Mouse (Mus musculus): ENCODE data around the gene Otos. TPM values are rescaled to one million over a fixed set of nuclear protein-coding genes. Genes with fewer than 3 reads are reported as not detected.
A peak's percentile ranks its signal among the peaks of the same experiment; 100 is the strongest.

Gene Otos
- polyA plus RNA-seq (2017; shearing (Covaris generic)): 1 to 10 TPM in 2 of 3 experiments, under 1 TPM in 1; 0.64 to 2.5 (median 1.7) TPM

DNA sequence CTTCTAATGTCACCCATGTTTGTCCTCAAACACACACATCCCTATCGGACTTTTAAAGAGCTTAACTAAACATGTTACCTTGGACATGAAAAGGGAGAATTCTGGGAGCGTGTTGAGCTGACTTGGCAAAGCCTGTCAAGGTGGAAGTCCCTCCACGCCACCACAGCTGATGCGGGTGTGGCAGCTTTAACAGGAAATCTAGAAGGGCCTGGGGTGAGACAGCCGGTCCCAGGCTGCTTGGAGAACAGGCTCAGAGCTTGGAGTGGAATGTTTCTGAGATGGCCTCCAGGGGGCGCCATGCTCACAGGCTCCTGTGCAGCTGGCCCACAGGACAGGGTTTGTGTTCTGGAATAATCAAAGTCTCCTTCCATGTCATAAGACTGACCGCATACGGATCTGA, at the start of gene Otos:
Otos (minus strand) TSS at position 169 of the 400 bp plus-strand sequence.
- peak; percentile 38 for ATAC-seq

DNA sequence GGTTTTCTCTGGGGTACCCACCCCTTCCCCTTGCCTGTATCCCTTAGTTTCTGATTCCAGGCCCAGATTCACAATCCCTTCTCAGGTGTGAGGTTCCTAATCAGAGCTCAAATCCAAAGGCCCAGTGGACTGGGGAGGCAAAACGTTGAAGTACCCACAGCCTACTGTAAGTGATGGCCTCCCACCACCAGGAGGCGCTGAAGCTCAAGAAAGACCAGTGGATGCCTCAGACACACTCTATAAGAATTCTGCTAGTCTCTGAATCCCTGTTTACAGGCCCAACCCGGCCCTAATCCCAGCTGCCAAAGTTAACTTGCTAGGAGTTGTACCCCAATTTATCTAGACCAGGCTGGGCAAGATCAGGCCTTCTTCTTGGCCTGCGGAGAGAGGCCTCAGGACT, 48.2 kb upstream of the Otos start:
- peak; percentile 64 for ATAC-seq

GRCm38 (mm10) chr1:92695751-92696150, 47.1 kb upstream of the Otos start:
- ATAC-seq: no peak

DNA sequence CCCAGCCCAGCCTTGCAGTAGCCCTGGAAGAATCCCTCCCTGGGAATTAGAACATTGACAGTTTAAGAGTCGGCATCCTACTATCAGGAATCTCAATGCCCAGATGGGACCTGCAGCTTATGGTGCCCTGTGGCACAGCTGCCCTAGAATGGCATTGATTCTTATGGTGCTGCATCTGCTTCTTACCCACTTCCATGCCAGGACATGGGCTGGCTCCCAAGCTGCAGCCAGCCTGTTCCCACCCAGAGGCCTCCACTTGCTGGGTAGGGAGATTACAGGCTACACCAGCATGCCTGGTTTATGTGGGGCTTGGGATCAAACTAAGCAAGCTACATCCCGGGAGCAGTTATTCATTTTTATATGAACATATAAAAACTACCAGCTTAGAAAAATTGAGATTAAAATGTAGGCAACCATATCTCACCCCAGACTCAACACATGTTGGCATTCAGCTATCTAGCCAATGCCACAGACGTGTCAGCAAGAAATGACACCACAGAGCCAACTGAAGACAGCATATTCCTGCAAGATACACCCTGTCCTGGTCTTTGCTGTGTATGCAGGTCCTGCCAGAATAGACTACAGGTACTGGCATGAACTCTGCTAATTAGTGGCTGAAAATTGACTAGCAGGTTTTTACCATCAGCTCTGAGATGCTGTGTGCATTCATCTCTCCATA, 42.7 kb upstream of the Otos start:
- ATAC-seq: no peak

- no peak for ATAC-seq
Observed at GRCm38 (mm10) chr1:92686994-92687393, 38.4 kb upstream of the Otos start.

DNA sequence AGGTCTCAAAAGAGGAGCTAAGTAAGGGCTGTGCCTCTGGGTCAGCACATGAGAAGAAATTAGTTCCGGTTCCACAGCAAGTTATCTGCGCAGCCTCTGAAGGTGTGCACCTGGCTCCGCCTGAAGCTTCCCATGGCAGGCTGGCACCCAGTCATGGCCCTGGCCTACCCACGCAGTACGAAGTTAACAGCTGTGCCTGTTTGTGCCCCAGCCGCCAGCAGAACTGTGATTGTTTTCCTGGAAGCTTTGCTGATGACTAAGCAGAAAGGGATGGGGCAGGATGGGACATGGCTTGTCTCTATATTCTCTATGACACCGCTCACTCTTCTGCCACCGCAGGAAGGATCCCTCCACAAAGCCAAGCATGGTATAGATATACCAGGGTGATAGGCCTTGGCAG, 34.5 kb upstream of the Otos start:
- ATAC-seq: no peak

- ATAC-seq: no peak
Observed at GRCm38 (mm10) chr1:92680668-92681603, 32.3 kb upstream of the Otos start.

GRCm38 (mm10) chr1:92678757-92679156, 30.1 kb upstream of the Otos start:
- ATAC-seq: no peak

DNA sequence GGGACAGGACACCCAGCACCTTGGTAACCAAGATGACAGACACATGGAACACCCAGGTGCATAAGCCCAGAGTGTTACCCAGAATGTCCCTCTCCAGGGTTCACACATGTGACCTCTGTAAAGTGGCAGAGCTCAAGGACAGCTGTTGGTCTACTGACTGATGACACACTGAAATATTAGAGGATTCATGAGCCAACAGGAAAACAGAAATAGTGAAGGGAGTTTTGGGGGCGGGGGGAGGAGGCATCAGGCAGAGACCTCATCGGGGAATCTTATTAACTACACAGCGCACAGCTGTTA, 28.0 kb upstream of the Otos start:
- ATAC-seq: no peak

DNA sequence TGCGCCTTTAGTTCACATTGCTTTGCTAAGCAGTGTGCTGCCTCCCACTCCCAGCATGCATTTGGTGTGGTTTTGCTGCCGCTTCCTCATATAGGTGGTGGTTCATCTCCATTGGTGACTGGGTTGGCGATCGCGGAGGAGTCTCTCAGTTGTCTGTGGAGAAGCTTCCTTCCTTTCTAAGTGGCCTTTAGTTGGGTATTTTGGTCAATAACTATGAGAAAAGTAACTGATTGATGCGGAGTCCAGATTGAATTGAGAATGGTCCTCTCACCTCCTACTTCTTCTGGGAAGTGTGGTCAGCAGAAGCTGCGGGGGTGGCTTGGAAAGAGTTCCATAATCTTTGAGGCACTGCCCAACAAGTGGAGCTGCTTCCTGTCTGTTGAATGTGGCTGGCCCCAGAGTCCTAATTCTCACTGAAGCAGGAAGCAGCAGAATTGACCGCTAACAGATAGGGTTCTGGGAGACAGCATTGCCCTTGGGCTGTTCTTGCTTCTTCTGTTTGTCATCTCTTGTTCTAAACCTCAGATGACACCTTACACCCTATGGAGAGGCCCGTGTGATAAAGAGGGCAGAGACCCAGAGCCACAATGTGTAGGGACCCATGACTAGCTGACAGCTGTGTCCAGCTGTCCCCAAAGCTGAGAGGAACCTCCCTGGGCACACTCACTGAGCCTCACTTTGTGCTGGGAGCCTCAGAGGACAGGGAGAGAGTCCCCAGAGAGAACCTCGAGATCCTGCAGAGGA, 27.5 kb upstream of the Otos start:
- no peak for ATAC-seq

DNA sequence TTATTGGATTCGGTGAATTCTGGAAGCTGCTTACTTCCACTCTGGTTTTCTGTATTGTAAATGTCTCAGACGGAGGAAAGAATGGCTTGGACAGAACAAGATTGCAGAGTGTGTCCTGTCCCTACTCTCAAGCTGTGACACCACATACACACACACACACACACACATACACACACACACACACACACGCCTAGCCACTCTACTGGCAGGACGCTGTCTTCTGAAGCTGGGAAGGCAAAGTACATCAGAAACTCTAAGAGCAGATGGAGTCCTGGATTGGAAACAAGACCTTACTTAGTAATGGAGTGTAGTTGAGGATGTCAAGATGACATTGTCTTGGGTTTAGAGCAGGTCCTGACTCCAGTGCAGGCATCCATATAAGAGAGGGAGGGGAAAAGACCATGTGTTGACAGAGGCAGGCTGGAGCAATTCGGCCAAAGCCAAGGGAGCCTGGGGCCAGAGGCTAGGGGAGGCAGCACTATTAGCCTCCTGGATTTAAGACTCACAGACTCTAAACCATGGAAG, 24.7 kb upstream of the Otos start:
- ATAC-seq: no peak

DNA sequence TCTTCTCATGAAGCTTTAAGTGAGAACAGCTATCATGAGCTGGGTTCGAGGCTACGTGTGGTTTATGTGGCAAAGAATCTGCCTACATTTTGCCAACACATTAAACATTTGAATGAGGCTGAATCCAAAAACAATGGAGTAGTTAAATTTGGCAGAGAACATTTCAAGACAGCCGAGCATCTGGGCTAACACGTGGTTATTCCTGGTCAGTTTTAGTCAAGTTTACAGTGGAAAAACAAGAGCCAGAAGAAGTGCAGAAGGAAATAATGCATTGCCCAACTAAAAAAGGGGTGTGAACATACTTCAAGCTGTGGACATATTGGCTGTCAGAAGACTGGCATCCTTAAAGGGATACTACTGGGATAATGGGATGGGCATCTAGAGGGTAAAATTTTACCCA, 22.7 kb upstream of the Otos start:
- ATAC-seq: no peak

DNA sequence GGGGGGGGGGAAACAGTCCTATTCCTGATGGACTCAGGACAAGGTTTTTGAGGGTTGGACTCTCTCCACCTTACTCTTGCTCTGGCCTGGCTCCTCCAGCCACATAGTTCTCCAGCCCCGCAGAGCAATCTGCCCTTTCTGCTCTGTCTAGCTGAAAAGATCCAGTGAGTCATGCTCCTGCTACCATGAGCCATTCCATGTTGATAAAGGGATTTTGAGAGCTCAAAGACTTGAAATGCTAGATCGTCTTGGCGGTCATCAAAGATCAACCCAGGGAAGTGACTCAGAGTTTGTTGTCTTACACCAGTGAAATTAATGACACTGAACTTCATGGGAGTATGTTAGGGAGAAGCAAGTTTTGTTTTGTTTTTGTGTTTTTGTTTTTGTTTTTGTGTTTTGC, 20.8 kb upstream of the Otos start:
- ATAC-seq: no peak

- no peak for ATAC-seq
Observed at GRCm38 (mm10) chr1:92667106-92667505, 18.5 kb upstream of the Otos start.

GRCm38 (mm10) chr1:92659392-92659791, 10.8 kb upstream of the Otos start:
- no peak for ATAC-seq

DNA sequence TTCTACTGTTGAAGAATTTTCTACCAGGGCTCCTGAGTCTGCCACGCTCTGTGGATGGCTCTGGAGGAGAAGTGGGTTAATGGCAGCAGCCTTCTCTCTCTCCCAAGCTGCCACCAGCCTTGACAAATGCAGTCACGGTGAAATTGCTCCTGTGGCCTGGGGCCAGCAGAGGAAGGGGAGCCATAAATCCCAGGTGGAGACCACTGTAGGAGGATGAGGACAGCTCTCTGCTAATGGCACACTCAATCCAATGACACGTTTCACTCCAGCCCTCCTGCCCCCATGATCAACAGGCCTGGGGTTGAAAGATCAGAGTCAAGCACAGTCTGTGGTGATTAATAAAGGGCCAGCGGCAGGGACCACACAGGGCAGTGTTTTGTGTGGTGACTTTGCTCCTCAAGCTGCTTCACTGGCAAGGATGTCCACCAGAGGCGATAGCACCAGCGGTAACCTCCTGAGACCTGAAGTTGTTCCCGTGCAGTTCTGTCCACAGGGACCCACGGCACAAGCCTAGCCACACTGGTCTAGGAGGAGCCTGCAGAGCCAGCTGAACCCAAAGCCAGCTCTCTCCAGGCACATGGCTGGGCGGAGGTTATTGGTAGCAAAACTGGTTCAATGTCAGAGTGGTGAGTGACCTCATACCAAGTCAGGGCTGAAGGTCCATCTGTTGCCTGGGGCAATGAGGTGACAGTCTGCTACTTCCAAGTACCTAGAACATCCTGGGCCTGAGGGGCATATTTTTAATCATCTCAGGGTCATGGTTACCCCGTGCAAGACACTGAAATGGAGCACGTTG, 8.6 kb upstream of the Otos start:
- ATAC-seq: no peak

DNA sequence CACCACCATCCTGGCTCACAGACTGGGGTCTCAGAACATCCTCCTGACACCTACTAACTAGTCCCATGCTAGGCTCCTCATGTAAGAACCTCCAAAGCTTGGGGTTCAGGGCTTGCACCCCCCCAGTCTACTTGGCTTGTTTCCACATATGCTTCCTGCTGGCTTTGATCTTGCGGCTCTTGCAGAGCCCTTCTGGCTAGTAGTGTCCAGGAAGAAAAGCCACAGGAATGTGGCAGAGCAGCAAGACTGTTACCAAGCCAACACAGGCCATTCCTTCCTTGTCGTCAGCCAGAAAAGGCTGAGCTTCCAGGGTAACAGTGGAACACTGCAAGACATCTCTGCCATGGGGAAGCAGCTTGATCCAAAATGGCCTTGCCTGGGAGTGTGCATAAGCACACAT, 6.0 kb upstream of the Otos start:
- no peak for ATAC-seq

DNA sequence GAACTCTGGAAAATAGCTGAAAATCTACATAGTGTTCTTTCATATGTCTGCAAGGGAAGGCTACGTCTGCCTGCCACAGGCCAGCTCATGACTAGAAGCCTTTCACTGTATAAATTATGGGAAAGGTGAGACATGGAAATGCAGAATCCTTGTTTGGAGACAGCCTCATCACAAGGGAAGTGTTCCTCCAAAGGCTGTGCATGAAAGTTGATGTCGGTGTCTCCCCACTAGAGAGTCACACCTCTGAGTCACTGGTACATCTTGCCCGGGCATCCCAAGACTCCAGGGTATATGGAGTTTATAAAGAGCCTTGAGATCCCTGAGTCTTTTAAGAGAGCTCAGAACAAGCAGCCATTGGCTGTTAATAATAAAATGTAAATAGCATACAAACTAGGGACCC, 4.5 kb upstream of the Otos start:
- ATAC-seq: no peak

- no peak for ATAC-seq
Observed at GRCm38 (mm10) chr1:92651467-92651866, 2.8 kb upstream of the Otos start.

- peak; percentile 60 for ATAC-seq
Observed at GRCm38 (mm10) chr1:92648197-92648596, 444 bp downstream of the Otos start.

GRCm38 (mm10) chr1:92647752-92648151, 889 bp downstream of the Otos start:
- ATAC-seq: peak; percentile 80

DNA sequence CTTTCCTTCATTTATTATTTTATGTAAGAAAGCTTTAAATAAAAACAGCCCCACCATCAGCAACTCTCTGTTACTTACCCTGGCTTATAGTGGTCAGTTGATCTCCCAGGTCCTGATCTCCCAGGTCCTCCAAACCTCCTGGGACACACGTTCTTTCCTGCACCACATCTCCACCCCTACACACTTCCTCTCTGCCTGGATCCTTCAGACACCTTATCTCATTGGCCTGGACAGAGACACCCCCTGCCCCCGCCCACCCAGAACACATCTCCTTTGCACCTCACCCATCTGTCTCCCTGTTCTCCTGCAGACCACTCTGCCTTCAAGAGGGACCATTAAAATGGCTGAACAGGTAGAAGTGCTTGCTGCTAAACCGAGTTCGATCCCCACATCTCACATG, 1.6 kb downstream of the Otos start:
- no peak for ATAC-seq
